Mouse (Mus musculus) kidney, postnatal 36 days (tissue): ENCODE measurements around the gene Hspb8.
"Not testable (repeated sequence)": the region's sequence is repeated elsewhere in the genome, so short reads cannot be mapped to it uniquely, and the experiment has no call there.

Experiments
- DNase-seq, 2 experiments: peaks; one replicate each; pipeline ENCODE4 v3.0.0; 2021 to 2022; ENCODE audit warnings: mixed read lengths in 2 of 2

The Hspb8 gene

GRCm38 (mm10) chr5:116387302-116387935 is 35.2 kb downstream of the Hspb8 start:
- no peak for DNase-seq

GRCm38 (mm10) chr5:116386020-116386419 is 36.6 kb downstream of the Hspb8 start:
- peak; percentile 35 to 79 for DNase-seq

GRCm38 (mm10) chr5:116382646-116383045 is 40.0 kb downstream of the Hspb8 start:
- DNase-seq, result not testable (repeated sequence)

- DNase-seq, result peak in 1 of 2 experiments; percentile 11
Observed at GRCm38 (mm10) chr5:116381726-116382125, 40.9 kb downstream of the Hspb8 start.

- peak in 1 of 2 experiments; percentile 3 for DNase-seq
Observed at GRCm38 (mm10) chr5:116381217-116381616, 41.4 kb downstream of the Hspb8 start.

GRCm38 (mm10) chr5:116380384-116380783 is 42.3 kb downstream of the Hspb8 start:
- no peak for DNase-seq

- DNase-seq, result no peak
Observed at GRCm38 (mm10) chr5:116378872-116379271, 43.8 kb downstream of the Hspb8 start.

GRCm38 (mm10) chr5:116367923-116368322 is 54.7 kb downstream of the Hspb8 start:
- DNase-seq, result no peak

GRCm38 (mm10) chr5:116366889-116367682 is 55.6 kb downstream of the Hspb8 start:
- DNase-seq, result no peak

GRCm38 (mm10) chr5:116361342-116361741 is 61.3 kb downstream of the Hspb8 start:
- no peak for DNase-seq

- no peak for DNase-seq
Observed at GRCm38 (mm10) chr5:116360751-116361150, 61.9 kb downstream of the Hspb8 start.
